Mouse (Mus musculus) forebrain, embryonic 15.5 days (tissue): ENCODE measurements at regions not wholly inside any gene's neighbourhood (a gene's known extent, or its start where the extent isn't known, plus 50 kb on each side); places are given as distances from the start of the nearest gene placed in this dataset.

Experiments
- ATAC-seq: fragments of 200-750 bp; cut with Nextera tagmentation; replicated peaks from 2 replicates; pipeline ENCODE4 v1.8.0; 2017; ENCODE audit warnings: mild to moderate bottlenecking, moderate TSS enrichment, moderate library complexity
- H3K27ac ChIP-seq: fragments of 300-500 bp; sonication (generic); replicated peaks from 2 replicates; pipeline ENCODE4 v1.5.1; 2015; ENCODE audit warnings: mild to moderate bottlenecking, inconsistent platforms
- H3K27me3 ChIP-seq: fragments of 300-500 bp; sonication (generic); 2 replicates; pipeline ENCODE4 v1.6.1; 2015; ENCODE audit warnings: inconsistent platforms
- H3K36me3 ChIP-seq: fragments of 300-500 bp; sonication (generic); 2 replicates; pipeline ENCODE4 v1.6.1; 2015; ENCODE audit warnings: mild to moderate bottlenecking, inconsistent platforms
- H3K4me1 ChIP-seq: fragments of 300-500 bp; sonication (generic); 2 replicates; pipeline ENCODE4 v1.6.1; 2015; ENCODE audit warnings: inconsistent platforms
- H3K4me2 ChIP-seq: fragments of 300-500 bp; sonication (generic); replicated peaks from 2 replicates; pipeline ENCODE4 v1.6.1; 2015; ENCODE audit warnings: mild to moderate bottlenecking, inconsistent platforms
- H3K4me3 ChIP-seq: fragments of 300-500 bp; sonication (generic); 2 replicates; pipeline ENCODE4 v1.5.1; 2015; ENCODE audit warnings: mild to moderate bottlenecking, inconsistent platforms
- H3K9ac ChIP-seq: fragments of 300-500 bp; sonication (generic); replicated peaks from 2 replicates; pipeline ENCODE4 v1.6.1; 2015; ENCODE audit warnings: mild to moderate bottlenecking, inconsistent platforms
- H3K9me3 ChIP-seq: fragments of 300-500 bp; sonication (generic); 2 replicates; pipeline ENCODE4 v1.6.1; 2016; ENCODE audit warnings: inconsistent platforms
- WGBS: fragments of 180-500 bp; shearing (Covaris S2); methylation state at CpG from one replicate; pipeline ENCODE4 v1.1.7; 2015; ENCODE audit warnings: mixed read lengths; 5-methylcytosine and 5-hydroxymethylcytosine counted together

GRCm38 (mm10) chr8:116275014-116275413 is 229.8 kb upstream of the Dynlrb2 start:
- no peak for ATAC-seq
- H3K36me3 ChIP-seq = no peaks in the 10 kb centered on the region

GRCm38 (mm10) chr8:116271238-116271637 is 233.5 kb upstream of the Dynlrb2 start:
- Histone ChIP-seq H3K27me3 (no peaks in the 10 kb centered on the region), H3K27ac (no peak overlapping the region), H3K9ac (no peak overlapping the region), H3K4me2 (no peak overlapping the region), H3K4me3 (no peak overlapping the region), H3K9me3 (no peaks in the 10 kb centered on the region), H3K4me1 (peaks cover 6% of the 10 kb centered on the region), H3K36me3 (no peaks in the 10 kb centered on the region)
- WGBS = 90% methylated on average over 6 of the region's 6 CpGs
- no peak for ATAC-seq

More at GRCm38 (mm10) chr8:116275014-116275413, 229.8 kb upstream of the Dynlrb2 start:
- Histone ChIP-seq H3K9ac (no peak overlapping the region), H3K9me3 (no peaks in the 10 kb centered on the region), H3K4me1 (no peaks in the 10 kb centered on the region), H3K4me2 (no peak overlapping the region), H3K27ac (no peak overlapping the region), H3K4me3 (no peak overlapping the region), H3K27me3 (no peaks in the 10 kb centered on the region)
- WGBS = 93% methylated on average over 4 of the region's 4 CpGs

GRCm38 (mm10) chr8:116269393-116269792 is 235.4 kb upstream of the Dynlrb2 start:
- Histone ChIP-seq H3K4me3 (no peak overlapping the region), H3K9ac (no peak overlapping the region), H3K4me1 (peaks cover 6% of the 10 kb centered on the region), H3K9me3 (no peaks in the 10 kb centered on the region), H3K27ac (no peak overlapping the region), H3K4me2 (no peak overlapping the region), H3K36me3 (no peaks in the 10 kb centered on the region), H3K27me3 (no peaks in the 10 kb centered on the region)
- no peak for ATAC-seq

GRCm38 (mm10) chr8:116268685-116269084 is 236.1 kb upstream of the Dynlrb2 start:
- H3K36me3 ChIP-seq = no peaks in the 10 kb centered on the region
- no peak overlapping the region for H3K4me3 ChIP-seq
- H3K9me3 ChIP-seq = no peaks in the 10 kb centered on the region
- H3K9ac ChIP-seq = no peak overlapping the region
- H3K27me3 ChIP-seq = no peaks in the 10 kb centered on the region
- WGBS = 82% methylated on average over 2 of the region's 2 CpGs
- peaks cover 6% of the 10 kb centered on the region for H3K4me1 ChIP-seq
- no peak overlapping the region for H3K27ac ChIP-seq
- H3K4me2 ChIP-seq = no peak overlapping the region
- no peak for ATAC-seq

- ATAC-seq = no peak
- Histone ChIP-seq H3K4me3 (no peak overlapping the region), H3K4me1 (peaks cover 6% of the 10 kb centered on the region), H3K36me3 (no peaks in the 10 kb centered on the region), H3K27me3 (no peaks in the 10 kb centered on the region), H3K9ac (no peak overlapping the region), H3K9me3 (no peaks in the 10 kb centered on the region), H3K27ac (no peak overlapping the region), H3K4me2 (no peak overlapping the region)
- 44% methylated on average over 9 of the region's 9 CpGs for WGBS
Measured at GRCm38 (mm10) chr8:116268161-116268560, 236.6 kb upstream of the Dynlrb2 start.

GRCm38 (mm10) chr8:116267021-116267420 is 237.8 kb upstream of the Dynlrb2 start:
- Histone ChIP-seq H3K27me3 (no peaks in the 10 kb centered on the region), H3K36me3 (no peaks in the 10 kb centered on the region), H3K9me3 (no peaks in the 10 kb centered on the region), H3K27ac (no peak overlapping the region), H3K9ac (no peak overlapping the region), H3K4me3 (no peak overlapping the region), H3K4me2 (no peak overlapping the region), H3K4me1 (peaks cover 6% of the 10 kb centered on the region)
- WGBS = 63% methylated on average over 4 of the region's 4 CpGs
- ATAC-seq = no peak

GRCm38 (mm10) chr8:116265591-116265990 is 239.2 kb upstream of the Dynlrb2 start:
- no peaks in the 10 kb centered on the region for H3K27me3 ChIP-seq
- no peaks in the 10 kb centered on the region for H3K9me3 ChIP-seq
- no peak overlapping the region for H3K4me3 ChIP-seq
- H3K27ac ChIP-seq = no peak overlapping the region
- H3K4me2 ChIP-seq = no peak overlapping the region
- no peak overlapping the region for H3K9ac ChIP-seq
- H3K4me1 ChIP-seq = peaks cover 6% of the 10 kb centered on the region
- H3K36me3 ChIP-seq = no peaks in the 10 kb centered on the region
- WGBS = 90% methylated on average over 3 of the region's 3 CpGs
- ATAC-seq = no peak

- Histone ChIP-seq H3K4me2 (no peak overlapping the region), H3K27ac (no peak overlapping the region), H3K36me3 (no peaks in the 10 kb centered on the region), H3K4me1 (peaks cover 6% of the 10 kb centered on the region), H3K4me3 (no peak overlapping the region), H3K9ac (no peak overlapping the region), H3K9me3 (no peaks in the 10 kb centered on the region), H3K27me3 (no peaks in the 10 kb centered on the region)
- WGBS = 92% methylated on average over 3 of the region's 3 CpGs
- ATAC-seq = no peak
Measured at GRCm38 (mm10) chr8:116264078-116264477, 240.7 kb upstream of the Dynlrb2 start.

- H3K27me3 ChIP-seq = no peaks in the 10 kb centered on the region
- WGBS = 42% methylated on average over 2 of the region's 2 CpGs
Measured at GRCm38 (mm10) chr8:116261286-116261685, 243.5 kb upstream of the Dynlrb2 start.

GRCm38 (mm10) chr8:116255398-116255797 is 249.4 kb upstream of the Dynlrb2 start:
- no peak overlapping the region for H3K9ac ChIP-seq
- WGBS = 80% methylated on average over 5 of the region's 5 CpGs

More at GRCm38 (mm10) chr8:116261286-116261685, 243.5 kb upstream of the Dynlrb2 start:
- H3K4me2 ChIP-seq = no peak overlapping the region
- H3K9ac ChIP-seq = no peak overlapping the region
- no peaks in the 10 kb centered on the region for H3K4me1 ChIP-seq
- no peaks in the 10 kb centered on the region for H3K36me3 ChIP-seq
- H3K9me3 ChIP-seq = no peaks in the 10 kb centered on the region
- no peak overlapping the region for H3K4me3 ChIP-seq
- ATAC-seq = no peak
- H3K27ac ChIP-seq = no peak overlapping the region

GRCm38 (mm10) chr8:116252455-116253216 is 252.1 kb upstream of the Dynlrb2 start:
- no peak overlapping the region for H3K9ac ChIP-seq
- no peak overlapping the region for H3K4me2 ChIP-seq
- H3K36me3 ChIP-seq = no peaks in the 10 kb centered on the region
- no peak overlapping the region for H3K4me3 ChIP-seq
- H3K4me1 ChIP-seq = no peaks in the 10 kb centered on the region
- no peaks in the 10 kb centered on the region for H3K27me3 ChIP-seq
- no peak overlapping the region for H3K27ac ChIP-seq
- ATAC-seq = no peak
- H3K9me3 ChIP-seq = no peaks in the 10 kb centered on the region
- 68% methylated on average over 7 of the region's 7 CpGs for WGBS

More at GRCm38 (mm10) chr8:116255398-116255797, 249.4 kb upstream of the Dynlrb2 start:
- Histone ChIP-seq H3K36me3 (no peaks in the 10 kb centered on the region), H3K9me3 (no peaks in the 10 kb centered on the region), H3K27ac (no peak overlapping the region), H3K27me3 (no peaks in the 10 kb centered on the region), H3K4me1 (no peaks in the 10 kb centered on the region), H3K4me3 (no peak overlapping the region), H3K4me2 (no peak overlapping the region)
- ATAC-seq = no peak

- Histone ChIP-seq H3K27me3 (no peaks in the 10 kb centered on the region), H3K9ac (no peak overlapping the region), H3K4me1 (peaks cover 3% of the 10 kb centered on the region), H3K4me2 (no peak overlapping the region), H3K27ac (no peak overlapping the region), H3K9me3 (no peaks in the 10 kb centered on the region), H3K4me3 (no peak overlapping the region), H3K36me3 (no peaks in the 10 kb centered on the region)
- ATAC-seq = no peak
- 92% methylated on average over 1 of the region's 1 CpGs for WGBS
Measured at GRCm38 (mm10) chr8:116248398-116248797, 256.4 kb upstream of the Dynlrb2 start.

- H3K4me1 ChIP-seq = peaks cover 11% of the 10 kb centered on the region
- H3K9me3 ChIP-seq = no peaks in the 10 kb centered on the region
- 0 out of 2 replicates have a peak, but pooled peaks cover 2% of the 10 kb centered on the region for H3K27me3 ChIP-seq
- no peaks in the 10 kb centered on the region for H3K36me3 ChIP-seq
- H3K27ac ChIP-seq = no peak overlapping the region
- ATAC-seq = no peak
- no peak overlapping the region for H3K4me2 ChIP-seq
- H3K4me3 ChIP-seq = no peak overlapping the region
- no peak overlapping the region for H3K9ac ChIP-seq
- WGBS = 40% methylated on average over 8 of the region's 8 CpGs
Measured at GRCm38 (mm10) chr8:116243493-116243892, 261.3 kb upstream of the Dynlrb2 start.
